Mouse (Mus musculus) c-Kit-positive CD71-negative TER-119-negative erythroid progenitor cells, embryonic 14.5 days (primary cell): ENCODE measurements around the gene Crb2.

Experiments used
- DNase-seq: peaks from one replicate; pipeline ENCODE4 v3.0.0-alpha.2; 2013; ENCODE audit warnings: low read depth

Gene Crb2

DNA sequence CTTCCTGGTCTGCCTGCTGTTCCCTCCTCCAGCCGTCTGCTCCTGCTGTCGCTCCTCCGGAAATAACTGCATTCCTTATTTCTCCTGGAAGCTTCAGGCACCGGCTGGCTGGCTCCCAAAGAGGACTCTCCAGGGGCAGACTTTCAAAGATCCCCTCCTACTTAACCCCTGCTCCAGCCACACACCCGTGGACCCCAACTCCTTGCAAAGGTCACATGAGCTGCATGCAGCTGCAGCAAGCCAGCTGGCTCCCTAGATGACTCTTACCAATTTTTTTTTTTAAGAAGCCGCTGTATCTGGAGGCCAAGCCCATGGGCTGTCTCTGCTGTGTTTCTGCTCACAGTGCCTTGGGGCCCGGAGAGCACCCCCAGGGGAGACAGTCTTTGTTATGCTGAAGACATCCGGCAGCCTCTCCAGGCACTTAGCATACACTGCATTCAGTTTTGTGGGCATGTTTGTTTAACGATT is 8.9 kb upstream of the Crb2 start:
- DNase-seq, result no peak

DNA sequence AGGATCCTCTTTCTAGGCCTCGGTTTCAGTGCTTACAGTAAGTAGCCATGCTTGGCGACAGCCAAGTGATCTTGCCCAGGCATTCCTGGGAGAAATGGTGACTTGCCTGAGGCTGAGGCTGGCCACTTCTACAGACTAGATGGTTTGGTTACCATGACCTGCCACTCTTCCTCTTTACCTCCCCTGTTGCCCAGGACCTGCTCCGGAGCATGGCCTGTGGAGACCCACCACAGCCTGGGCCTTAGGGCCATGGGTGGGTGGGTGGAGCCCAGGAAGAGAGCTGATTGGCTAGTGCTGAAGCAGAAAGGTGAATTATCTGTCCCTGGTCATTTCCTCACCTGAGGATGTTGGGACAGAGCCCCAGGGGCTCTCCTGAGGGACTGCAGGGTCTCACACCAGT is 8.3 kb upstream of the Crb2 start:
- DNase-seq, result no peak

DNA sequence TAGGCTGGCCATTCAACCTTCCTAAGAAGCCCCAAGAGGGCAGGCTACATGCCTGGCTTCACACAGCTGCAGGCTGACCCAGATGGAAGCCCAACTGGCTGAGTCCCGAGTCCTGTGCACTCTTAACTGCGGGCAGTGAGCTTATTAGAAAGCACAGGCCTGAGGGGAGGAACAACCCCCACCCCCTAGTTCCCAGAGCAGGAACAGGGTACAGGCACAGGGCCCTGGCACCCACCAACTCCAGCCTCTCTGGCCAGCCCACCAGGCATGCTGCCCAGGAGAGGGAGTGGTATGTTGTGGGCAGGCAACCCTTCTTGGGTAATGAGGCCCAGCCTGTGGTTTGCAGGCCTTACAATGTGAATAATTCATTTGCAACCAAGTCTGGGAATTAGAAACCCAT is 7.1 kb upstream of the Crb2 start:
- no peak for DNase-seq

DNA sequence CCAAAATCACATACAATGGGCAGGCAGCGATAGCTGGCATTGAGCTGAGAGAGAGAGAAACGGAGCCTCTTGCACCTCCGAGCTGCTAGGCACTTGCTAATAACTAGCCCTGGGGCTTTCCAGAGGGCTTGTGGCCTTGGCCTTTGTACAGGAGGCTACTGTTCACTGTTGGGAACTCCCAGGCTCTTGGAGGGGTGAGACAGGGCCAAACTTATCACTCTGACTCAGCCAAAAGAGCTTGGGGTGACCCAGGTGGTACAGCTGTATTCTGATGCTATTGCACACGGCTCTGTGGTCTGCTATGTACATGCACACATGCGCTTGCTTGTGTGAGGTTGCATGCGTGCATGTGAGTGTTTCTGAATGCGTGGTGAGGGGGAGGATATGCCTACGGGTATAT is 6.3 kb upstream of the Crb2 start:
- no peak for DNase-seq

DNA sequence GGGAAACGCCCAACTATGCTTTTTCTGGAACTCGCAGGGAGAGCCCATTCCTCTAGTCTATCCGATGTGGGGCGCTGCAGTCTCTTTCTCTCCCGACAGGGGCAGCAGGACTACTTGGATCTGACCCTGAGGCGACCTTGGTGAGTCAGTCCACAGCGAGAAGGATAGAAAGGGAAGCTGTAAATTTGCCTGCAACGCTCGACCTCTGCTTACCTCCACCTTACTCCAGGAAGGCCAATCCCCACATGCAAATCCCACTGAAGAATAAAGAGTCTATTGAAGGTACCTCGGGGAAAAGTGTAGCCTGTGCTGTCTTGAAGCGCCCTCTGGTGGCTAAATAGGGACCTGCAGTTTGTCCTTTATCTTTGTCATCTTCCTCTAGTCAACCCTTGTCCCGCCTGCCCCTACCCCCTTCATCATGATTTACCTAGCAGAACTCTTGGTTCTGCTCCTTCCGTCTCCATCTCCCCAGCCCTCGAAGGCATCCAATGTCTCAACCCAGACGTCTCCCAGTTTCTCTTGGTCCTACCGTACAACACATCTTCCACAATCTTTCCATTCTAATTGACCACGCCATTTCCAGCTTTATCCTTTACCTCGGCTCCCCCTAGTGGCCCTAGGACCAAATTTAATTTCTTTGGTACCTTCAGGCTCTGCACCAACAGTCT is 4.3 kb upstream of the Crb2 start:
- peak; percentile 83 for DNase-seq

DNA sequence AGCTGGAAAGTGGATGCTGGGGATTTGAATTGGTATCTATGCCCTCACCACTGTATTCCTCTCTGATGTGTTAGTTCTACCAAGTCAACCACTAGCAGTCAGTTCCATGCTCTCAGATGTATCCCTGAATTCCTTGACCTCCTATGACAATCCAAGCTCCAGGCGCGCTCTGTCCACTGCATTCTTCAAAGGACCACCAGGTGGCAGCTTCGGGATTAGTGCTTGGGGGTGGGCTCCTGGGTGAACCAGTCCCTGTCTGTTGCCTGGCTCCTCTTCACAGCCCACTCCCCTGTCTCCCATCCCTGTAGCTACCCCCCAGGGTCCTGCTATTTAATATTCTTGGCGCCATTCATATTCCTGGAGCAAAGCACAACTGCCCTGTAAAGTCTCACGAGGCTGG is 1.5 kb upstream of the Crb2 start:
- DNase-seq, result no peak

DNA sequence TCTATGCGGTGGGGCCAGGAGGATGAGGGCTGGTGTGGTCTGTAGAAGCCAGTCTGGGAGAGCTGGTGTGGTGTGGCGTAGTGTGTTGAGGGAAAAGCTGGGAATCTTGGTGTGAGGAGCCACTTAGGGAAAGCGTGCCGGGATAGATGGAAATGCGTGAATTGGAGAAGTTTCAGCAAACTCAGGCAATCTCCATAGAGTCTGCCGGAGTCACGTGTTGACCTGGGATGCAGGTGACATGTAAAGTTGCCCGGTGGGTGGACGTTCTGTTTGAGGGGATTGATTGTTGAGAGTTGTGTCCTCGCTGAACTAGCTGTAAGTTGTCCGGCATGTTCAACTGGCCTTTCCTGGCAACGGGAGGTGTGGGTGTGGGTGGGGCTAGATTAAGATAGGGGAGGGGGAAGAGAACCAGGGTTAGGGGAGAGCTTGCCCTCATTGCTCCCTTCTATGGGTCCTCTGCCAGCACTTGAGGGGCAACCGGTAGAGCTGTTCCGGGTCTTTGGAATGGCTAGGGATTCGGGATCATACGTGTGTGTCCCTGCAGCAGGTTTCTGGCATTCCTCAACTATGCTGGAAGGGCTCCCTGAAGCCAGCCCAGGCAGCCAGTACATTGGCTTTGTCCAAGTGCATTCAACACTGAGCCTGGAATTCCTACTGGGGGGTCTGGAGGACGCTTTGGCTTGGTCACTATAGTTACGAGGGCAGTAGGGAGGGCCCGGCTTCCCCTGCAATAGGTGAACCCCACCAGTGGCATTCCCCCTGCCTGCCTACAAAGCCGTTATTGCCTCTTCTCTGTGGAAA is 762 bp downstream of the Crb2 start:
- no peak for DNase-seq

DNA sequence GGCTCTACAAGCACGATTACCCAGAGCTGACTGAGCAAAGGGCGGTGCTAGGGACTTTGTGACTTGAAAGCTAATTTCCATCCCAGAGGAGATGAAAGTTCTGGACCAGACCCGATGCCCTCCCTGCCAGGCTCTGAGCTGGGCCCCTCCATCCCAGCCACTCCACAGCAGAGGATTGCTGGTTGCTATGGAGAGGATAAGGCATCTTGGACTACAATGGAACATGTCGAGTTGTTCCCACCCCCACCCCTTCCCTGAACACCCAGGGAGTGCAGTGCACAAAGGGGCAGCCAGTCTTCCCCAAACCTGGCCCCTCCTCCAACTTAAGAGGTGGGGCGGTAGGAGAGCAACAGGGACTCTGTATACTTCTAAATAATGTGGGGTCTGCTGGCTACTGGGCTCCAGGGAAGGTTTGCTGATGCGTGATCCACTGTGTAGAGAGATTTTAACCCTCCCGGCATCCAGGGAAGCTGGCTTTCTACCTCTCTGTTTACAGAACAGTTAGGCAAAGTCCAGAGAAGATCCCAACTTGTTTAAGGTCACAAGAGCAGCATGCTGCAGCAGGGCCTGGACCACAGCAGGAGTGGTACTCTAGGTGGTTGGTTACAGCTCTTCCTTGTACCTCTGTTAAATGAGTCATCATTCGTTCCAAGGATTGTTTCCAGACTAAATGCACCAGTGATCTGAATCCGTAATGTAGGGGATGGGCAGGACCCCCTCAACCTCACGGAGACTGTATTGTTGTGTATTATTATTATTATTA is 2.1 kb downstream of the Crb2 start:
- no peak for DNase-seq

DNA sequence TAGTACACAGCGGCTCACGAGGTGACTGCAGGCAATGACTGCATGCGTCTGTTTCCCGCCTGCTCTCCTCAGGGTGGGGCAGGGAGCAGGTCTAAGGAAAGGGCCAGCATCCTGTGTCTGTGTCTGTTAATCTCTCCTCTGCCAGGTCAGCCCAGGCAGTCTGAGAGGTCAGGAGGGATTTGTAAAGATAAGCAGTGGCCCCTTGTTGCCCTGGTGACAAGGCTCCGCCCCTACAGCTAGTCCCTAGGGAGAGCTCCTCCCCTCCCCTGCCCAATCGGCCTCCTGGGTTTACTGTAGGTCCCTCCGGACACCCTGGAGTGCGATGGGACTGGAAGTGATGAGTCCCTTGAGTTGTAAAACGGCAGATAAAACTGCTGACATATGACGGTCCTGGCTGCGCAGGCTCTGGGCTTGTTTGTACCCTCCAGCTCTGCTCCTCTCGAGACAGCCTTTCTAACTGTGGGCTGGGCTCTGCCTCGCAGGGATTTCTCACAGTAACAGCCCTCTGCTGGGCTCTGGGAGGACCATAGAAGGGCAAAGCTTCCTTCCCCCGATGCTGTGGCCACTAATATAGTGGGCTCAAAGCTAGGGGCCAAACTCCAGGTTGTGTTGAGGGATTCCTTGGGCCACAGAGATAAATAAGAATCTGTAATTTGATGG is 4.4 kb downstream of the Crb2 start:
- no peak for DNase-seq

DNA sequence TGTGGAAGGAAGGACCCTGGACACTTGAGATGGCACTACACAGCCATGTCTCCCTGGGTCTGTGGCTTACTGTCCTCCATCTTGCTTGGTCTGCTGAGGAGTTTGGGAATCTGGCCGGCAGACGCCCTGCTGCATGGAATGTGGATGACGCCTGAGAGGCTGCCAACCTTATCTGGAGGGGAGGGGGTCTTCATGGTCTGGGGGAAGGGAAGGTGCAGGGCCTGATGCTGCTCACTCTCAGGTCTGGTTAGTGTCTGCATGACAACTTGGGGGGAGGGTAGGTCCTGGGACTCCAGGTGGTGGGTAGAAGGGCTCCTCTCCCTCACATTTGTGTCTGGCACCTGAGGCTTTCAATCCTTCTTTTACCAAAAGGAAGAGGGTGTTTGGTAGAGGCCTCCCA is 5.4 kb downstream of the Crb2 start:
- DNase-seq, result no peak

DNA sequence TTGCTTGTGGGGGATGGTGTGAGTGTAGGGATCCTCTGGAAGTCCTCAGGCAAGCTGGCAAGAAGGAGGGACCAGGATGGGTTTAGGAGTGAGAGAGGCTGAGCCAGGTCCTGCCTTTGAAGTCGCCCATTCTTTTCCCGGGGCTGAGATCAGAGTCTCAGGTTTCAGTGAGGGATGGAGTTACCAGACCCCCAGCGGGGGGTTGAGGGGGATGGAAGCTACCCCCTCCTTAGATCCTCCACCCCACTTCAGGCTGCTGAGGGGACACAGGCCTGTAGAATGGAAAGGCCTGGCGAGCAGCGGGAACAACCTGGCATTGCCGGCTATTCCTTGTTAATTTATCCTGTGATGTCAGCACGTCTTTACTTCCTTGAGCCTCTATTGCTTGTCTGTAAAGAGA is 6.0 kb downstream of the Crb2 start:
- DNase-seq, result no peak

DNA sequence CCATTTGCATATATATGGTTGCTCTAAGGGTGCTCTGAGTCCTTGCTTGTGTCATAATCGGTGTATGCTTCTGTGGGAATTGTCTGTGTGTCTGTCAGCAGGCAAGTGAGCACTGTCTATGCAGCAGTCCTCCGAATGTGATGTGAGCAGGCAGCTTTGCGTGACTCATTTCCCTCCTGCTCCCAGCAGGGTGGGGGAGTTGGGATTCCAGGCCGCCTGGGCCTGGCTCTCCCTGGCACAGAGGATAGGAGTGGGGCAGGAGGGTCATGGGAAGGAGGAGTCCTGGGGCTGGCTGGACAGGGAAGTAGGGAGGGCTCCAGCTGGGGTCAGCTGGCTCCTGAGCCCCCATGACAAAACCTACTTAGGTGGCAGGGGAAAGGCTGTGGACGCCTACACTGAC is 8.4 kb downstream of the Crb2 start:
- DNase-seq, result no peak

DNA sequence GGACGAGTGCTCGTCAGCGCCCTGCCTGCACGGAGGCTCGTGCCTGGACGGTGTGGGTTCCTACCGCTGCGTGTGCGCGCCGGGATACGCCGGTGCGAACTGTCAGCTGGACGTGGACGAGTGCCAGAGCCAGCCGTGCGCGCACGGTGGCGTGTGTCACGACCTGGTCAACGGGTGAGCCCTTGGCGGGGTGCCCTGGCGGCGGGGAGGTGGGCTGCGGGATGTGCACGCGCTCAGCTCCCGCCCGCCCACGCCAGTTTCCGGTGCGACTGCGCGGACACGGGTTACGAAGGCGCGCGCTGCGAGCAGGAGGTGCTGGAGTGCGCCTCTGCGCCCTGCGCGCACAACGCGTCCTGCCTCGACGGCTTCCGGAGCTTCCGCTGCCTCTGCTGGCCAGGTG is 10.4 kb downstream of the Crb2 start:
- no peak for DNase-seq

DNA sequence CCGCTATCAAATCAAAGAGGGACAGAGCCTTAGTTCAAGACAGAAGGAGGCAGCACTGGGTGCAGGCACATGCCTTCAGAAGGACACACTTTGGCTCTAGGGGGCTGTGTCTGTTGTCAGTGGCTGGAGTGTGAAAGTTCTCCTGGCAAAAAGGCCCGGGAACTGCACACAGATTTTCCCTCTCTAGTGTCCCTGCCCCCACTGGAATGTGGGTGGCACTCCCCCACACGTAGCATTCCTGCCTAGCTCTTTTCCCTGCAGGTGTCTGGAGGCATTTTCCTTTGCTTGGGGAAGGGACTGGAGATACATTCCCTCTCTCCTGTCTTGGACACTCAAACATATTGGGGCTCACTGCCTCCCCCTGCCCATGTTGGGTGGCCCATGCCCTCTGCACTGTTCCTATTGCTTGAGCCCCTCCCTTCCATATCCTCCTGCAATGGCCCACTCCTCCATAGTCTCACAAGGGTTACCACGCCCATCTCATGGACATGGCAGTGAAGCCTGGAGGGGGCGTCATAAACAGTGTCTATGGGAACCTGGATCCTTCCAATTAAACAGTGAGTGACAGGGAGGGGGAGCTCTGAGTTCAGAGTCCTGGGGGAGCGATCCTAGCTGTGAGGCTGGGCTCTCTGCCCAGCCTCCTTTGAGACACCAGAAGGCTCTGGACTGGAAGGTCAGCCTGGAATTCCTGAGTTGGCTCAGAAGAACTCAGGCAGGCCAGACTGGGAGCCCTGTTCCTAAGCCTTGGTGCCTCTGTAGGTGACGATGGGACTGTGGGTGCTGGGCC is 12.3 kb downstream of the Crb2 start:
- DNase-seq, result no peak

DNA sequence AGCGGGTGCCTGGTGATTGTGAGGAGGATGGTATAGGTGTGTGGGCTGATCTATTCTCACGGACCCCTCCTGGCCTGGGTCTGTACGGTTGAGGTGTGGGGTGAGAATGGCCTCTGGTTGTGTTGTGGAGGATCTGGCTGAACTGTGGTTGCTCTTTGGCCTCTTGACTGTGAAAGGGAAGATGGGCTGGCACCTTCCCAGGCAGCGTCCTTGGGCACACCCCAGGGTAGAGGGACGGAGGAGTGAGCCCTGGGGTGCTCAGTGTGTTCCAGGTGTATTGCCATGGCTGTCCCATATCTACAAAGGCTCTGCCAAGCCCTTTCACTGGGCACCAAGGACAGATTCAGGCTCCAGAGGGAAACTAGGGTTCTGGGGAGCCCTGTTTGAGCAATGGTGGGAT is 13.0 kb downstream of the Crb2 start:
- DNase-seq, result no peak

DNA sequence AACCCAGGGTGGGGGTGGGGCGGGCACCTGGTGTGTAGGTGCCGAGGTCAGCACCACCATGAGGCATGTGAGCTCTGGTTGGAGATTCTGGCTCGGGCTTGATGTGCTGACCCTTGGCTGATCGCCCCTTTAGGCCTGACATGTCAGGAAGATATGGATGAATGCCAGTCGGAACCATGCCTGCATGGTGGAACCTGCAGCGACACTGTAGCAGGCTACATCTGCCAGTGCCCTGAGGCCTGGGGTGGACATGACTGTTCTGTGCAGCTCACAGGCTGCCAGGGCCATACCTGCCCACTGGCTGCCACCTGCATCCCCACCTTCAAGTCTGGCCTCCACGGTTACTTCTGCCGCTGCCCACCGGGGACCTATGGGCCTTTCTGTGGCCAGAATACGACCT is 13.9 kb downstream of the Crb2 start:
- DNase-seq, result no peak

DNA sequence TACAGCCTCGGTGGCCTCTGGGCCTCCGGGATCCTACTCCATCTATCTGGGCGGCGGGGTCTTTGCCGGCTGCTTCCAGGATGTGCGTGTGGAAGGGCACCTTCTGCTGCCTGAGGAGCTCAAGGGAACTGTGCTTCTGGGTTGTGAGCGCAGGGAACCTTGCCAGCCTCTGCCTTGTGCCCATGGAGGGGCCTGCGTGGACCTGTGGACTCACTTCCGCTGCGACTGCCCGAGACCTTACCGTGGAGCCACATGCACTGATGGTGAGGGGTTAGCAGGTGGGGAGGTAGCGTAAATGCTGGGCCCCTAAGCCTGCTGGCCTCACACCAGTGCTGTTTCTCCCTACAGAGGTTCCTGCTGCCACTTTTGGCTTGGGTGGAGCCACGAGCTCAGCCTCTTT is 14.7 kb downstream of the Crb2 start:
- no peak for DNase-seq

DNA sequence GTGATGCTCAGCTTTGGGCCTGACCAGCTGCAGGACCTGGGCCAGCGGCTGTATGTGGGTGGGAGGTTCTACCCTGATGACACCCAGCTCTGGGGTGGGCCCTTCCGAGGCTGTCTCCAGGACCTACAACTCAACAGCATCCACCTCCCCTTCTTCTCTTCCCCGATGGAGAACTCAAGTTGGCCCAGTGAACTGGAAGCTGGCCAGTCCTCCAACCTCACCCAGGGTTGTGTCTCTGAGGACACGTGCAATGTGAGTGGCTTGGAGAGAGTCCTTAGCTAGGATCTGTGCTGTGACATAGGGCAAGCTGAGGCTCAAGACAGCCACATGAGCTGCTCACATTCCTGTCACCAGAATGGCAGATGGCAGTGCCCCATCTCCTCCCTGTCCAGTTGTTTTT is 15.3 kb downstream of the Crb2 start:
- no peak for DNase-seq

DNA sequence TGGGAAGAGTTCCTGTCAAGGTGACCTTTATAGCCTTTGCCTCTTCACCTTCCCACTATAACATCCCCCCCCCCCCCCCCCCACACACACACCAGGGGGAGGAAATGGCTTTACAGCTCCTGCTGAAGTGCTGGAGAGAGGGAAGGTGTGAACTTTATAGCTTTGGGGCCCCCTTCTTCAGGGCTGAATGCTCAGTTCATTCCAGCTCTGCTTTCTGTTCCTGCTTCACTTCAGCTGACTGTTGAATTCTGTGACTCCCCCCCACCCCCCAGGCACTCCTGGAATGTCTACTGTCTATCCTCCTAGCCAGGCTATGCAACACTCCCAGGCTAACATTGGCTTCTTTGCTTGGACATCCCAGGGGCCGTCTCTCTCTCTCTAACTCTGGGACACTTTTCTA is 20.0 kb downstream of the Crb2 start:
- no peak for DNase-seq

DNA sequence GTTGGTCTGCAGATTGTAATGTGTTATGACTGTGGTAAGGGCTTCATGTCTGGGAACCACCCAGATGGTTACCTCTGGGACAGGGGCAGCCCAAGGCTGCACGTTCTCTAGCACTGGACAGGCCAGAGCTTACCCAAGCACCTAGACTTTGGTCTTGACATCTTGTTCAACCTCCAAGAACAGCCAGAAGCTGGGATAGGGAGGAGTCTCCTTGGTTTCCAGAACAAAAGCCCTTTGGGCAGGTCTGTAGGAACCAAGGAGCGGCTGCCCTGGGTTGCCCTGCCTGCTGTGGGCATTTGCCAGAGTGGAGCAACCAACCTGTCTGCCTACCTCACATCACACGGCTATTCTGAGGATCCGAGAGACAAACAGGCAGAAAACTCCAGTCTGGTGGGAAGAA is 21.0 kb downstream of the Crb2 start:
- DNase-seq, result no peak

DNA sequence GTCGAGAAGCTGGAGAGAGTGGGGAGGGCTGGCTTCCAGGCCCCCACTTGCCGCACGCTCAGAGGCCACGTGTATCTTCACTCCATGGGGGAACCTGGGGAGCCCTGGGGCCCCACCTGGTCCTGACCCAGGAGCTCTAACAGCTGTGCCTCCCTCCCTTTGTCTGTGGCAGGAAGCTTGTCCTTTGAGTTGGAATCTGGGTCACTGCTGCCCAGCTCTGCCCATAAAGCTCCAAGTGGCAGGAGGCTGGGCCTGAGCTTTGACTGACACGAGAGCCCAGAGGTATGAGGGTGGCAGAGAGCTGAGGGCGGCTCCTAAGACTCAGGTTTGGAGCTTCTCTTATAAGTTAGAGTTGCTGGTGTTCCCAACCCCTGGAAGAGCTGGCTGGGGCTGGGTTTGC is 23.1 kb downstream of the Crb2 start:
- DNase-seq, result no peak

DNA sequence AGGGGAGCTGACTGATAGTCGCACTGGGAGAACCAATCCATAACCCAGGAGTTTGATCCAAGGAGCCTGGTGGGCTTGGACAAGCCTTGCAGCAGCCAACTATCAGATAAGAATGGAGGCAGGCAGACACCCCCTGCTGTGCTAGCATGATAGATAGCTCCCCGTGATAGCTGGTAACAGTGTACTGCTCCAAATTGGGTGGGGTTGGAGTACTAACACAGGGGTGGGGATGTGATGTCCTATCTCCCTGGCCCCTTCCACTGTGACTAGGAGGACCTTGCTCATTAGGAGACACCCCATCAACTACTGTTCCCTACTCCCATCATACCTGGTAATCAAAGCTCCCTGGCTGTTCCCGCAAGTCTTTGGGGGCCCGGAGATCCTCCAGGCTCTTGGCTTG is 25.6 kb downstream of the Crb2 start:
- no peak for DNase-seq
